Mouse (Mus musculus) left cerebral cortex, adult 2 months (tissue): ENCODE measurements around the gene Gdpgp1. TPM values are rescaled to one million over a fixed set of nuclear protein-coding genes. Genes with fewer than 3 reads are reported as not detected.

Source experiments
- DNase-seq, 2 experiments: peaks; one replicate each; pipeline ENCODE4 v3.0.0; 2021 to 2022; ENCODE audit warnings: low spot score in 2 of 2, mixed read lengths in 1 of 2; ENCODE audit errors: extremely low spot score in 1 of 2
- H3K27ac ChIP-seq: fragments of 200-600 bp; 2 replicates; pipeline ENCODE4 v1.8.1; 2022
- H3K4me3 ChIP-seq: fragments of 200-600 bp; 2 replicates; pipeline ENCODE4 v1.8.1; 2022
- CTCF ChIP-seq: fragments of 200-600 bp; IDR thresholded peaks from 2 replicates; pipeline ENCODE4 v1.8.1; 2022; ENCODE audit warnings: antibody characterized with exemption, mild to moderate bottlenecking, moderate library complexity
- intact Hi-C: fragments of 180-260 bp; cut with DNase I; formaldehyde crosslinking; loops from one replicate; pipeline ENCODE4 v1.15.1; 2025
- total RNA-seq, 2 experiments: library from RNA; stranded (reverse); gene quantifications; 2 replicates each; pipeline ENCODE4 v1.2.3; 2021

Gdpgp1 gene
- total RNA-seq, 2 experiments from 2014 or later: 6.1 to 7.5 TPM

DNA sequence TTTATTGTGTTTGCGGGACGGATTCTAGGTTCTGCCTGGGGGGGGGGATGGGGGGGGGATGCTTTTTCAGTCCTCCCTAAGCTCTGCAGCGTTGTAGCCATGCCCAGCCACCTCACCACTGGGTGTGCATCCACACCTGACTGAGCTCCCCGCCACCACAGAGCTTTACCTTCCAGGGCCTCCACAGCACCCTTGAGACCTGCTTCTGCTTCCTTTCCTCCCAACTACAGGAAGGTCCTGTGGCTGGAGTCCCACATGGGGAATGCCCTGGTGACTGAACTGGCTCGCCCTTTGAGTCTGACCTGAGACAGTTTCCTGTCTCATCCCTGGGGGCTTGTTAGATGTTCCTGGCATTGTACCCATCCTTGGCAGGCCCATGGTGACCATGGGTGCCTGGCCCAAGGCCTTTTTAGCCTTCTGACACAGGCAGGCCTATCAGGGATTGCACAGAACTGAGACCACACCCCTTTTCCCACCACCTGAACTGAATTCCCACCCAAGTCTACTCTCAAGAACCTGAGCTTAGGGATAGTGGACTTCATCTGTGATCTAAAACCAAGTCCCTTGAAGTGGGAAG lies 31.6 kb upstream of the Gdpgp1 start:
- TF ChIP-seq CTCF: no peak
- Histone ChIP-seq H3K27ac (no peak overlapping the region), H3K4me3 (no peak overlapping the region)
- intact Hi-C loops: no loop called here
- DNase-seq: no peak

DNA sequence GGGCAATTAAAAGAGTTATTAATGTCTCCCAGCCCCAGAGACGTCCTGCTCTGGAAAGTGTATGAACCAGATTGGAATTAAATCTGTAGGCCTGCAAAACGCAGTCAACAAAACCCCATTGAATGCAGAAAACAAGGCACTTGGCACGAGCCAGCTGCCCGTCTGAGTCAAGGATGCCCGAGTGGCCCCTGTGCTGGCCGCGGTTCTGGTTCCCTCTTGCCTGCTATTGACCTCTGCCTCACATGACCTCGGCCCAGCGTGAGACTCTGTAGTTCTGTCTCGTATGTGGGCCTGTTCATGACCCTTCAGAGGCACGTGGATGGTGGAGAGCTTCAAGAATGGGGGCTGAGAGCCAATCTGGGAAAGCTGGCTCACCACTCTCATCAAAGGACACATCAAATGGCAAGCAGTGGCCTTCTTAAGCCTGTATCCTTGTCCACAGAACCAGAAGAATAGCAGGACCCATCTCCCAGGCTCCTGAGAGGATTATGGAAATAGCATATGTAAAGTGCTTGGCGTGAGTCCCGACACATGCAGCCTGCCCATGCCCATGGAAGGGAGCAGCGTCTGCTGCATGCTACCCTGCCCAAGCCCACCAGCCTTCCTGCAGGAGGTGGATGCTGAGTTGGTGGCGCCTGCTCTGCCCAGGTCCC lies 30.7 kb upstream of the Gdpgp1 start:
- intact Hi-C loops: no loop called here
- no peak for TF ChIP-seq CTCF
- Histone ChIP-seq H3K27ac (no peak overlapping the region; the same call in 1 of the 2 replicates), H3K4me3 (no peak overlapping the region)
- DNase-seq: no peak

DNA sequence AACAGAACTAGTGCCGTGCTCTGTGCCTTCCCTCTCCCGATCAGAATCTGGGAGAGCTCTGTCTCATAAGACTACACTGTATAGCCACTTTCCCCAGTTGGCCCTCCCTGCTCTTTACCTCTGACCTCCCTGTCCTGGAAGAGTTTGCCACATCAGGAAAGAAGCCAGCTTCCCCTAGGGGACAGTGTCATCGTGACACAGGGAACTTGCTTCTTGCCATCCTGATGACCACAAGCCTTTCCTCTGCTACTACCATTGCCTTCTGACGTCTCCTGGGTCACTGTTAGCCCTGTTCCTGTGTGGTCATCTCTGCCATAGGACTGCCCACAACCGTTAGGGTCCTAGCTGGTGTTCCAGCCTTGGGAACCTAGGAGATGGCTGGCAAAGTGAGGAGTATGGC lies 29.7 kb upstream of the Gdpgp1 start:
- Histone ChIP-seq H3K4me3 (no peak overlapping the region), H3K27ac (no peak overlapping the region)
- no peak for DNase-seq
- intact Hi-C loops: no loop called here
- TF ChIP-seq CTCF: no peak

- H3K27ac ChIP-seq: no peak overlapping the region
- H3K4me3 ChIP-seq: no peak overlapping the region
- intact Hi-C loops: no loop called here
- no peak for TF ChIP-seq CTCF
- DNase-seq: no peak
Measured at GRCm38 (mm10) chr7:80203638-80204096, 29.0 kb upstream of the Gdpgp1 start.

DNA sequence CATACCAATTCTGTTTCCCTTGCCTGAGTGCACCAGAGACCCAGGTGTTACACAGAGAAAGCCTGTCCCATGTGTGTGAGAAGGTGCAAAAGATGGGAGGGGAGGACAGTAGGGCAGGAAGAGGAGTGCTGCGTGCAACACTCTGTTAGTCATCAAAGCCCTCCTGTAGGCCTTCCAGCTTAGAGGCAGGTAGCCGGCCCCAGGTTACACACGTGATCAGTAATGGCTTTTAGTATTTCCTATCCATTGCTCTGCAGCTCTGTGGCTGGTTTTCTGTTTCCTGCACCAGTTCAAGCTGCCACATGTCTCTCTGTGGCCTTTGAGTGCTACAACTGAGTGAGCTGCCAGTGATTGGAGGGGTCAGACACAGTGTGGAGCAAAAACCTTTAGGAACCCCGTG lies 28.3 kb upstream of the Gdpgp1 start:
- H3K4me3 ChIP-seq: no peak overlapping the region
- no peak for TF ChIP-seq CTCF
- DNase-seq: no peak
- H3K27ac ChIP-seq: no peak overlapping the region
- intact Hi-C loops: no loop called here

DNA sequence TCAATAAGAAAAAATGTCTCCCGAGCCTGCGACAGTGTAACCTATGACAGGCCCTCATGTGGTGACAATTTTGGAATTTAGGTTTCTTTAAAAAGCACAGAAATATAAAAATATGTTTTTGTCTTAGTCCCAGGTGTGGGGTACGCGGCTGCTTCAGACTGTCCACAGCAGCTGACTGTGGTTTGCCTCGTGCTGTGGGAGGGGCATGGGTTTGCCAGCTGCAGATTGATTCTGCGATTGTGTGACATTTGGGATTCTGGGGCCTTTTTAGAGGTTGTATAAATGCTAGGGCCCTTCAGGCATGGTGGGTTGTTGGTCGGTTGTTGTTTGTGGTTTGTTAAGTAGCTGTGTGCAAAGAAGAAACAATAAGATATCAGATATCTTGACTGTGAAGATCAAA lies 27.7 kb upstream of the Gdpgp1 start:
- no peak for DNase-seq
- Histone ChIP-seq H3K27ac (no peak overlapping the region), H3K4me3 (no peak overlapping the region)
- TF ChIP-seq CTCF: no peak
- intact Hi-C loops: no loop called here

- no peak for TF ChIP-seq CTCF
- Histone ChIP-seq H3K4me3 (no peak overlapping the region), H3K27ac (no peak overlapping the region)
- intact Hi-C loops: no loop called here
- no peak for DNase-seq
Measured at GRCm38 (mm10) chr7:80205705-80206589, 26.7 kb upstream of the Gdpgp1 start.

DNA sequence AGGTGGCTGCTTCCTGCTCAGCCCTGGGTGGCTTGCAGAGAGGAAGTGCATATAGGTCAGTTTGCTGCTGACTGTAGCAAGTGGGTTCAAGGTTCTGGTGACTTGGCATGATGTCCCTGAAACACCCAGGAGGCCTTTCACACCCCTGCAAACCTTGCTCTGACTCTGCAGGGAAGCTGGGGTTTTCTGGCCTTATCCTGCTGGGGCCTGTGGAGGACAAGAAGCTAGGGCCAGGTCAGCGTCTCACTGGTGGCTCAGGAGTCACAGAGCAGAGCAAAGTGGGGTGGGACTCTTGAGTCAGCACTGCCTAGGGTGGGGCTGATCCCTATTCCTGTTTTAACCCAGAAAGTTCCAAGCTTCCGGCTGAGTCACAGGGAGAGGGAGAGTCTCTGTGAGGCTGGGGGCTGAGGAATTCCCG lies 25.3 kb upstream of the Gdpgp1 start:
- intact Hi-C loops: no loop called here
- H3K4me3 ChIP-seq: no peak overlapping the region
- DNase-seq: no peak
- H3K27ac ChIP-seq: no peak overlapping the region
- TF ChIP-seq CTCF: no peak

DNA sequence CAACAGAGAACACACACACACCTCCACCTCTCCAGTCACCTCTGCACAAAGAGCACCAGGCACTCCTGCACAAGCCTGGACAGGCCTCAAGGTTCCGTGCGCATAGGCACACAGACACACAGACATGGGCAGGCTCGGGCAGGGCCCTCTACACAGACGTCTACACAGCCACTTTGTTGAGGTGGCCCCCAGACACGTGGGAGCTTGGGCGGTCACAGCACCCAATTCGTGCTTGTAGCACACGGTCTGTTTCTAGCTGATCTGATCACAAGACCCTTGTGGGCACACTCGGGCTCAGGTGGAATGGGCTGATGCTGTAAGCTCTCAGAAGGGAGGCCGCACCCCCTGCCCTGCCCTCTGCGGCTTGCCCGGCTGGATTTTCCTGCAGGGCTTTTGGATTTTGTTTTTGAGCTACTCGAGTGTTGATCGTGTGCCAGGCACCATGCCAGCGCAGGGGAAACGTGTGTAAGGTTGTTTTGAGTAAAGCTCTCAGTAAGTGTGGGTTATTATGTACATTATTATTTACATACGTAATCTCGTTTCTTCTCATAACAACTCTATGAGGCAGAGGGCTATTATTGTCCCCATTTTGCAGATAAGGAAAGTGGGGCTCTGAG lies 24.5 kb upstream of the Gdpgp1 start:
- TF ChIP-seq CTCF: no peak
- no peak for DNase-seq
- Histone ChIP-seq H3K27ac (no peak overlapping the region), H3K4me3 (no peak overlapping the region)
- intact Hi-C loops: no loop called here

GRCm38 (mm10) chr7:80208738-80209430 lies 23.8 kb upstream of the Gdpgp1 start:
- no peak overlapping the region for H3K4me3 ChIP-seq
- no peak for DNase-seq
- intact Hi-C loops: no loop called here
- no peak overlapping the region for H3K27ac ChIP-seq
- no peak for TF ChIP-seq CTCF

DNA sequence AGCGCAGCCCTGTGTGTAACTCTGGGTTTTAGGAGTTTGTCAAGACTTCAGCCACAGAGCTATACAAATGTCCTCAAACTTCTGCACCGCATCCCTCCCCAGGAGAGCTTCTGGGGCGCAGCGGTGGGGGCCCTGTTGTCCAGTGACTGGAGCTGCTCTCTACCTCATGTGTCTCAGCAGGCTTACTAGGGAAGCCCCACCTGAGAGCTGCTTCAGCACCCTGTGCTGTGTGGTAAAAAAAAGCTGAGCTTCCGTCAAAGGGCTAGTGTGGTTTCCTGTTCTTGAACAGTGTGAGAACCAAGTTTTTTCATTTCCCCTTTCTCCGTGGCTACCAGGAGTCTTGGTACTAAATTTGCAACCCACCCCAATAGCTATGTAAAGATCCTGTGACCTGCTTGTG lies 23.0 kb upstream of the Gdpgp1 start:
- no peak for DNase-seq
- intact Hi-C loops: no loop called here
- no peak overlapping the region for H3K4me3 ChIP-seq
- no peak for TF ChIP-seq CTCF
- H3K27ac ChIP-seq: no peak overlapping the region
